Mouse (Mus musculus) liver, embryonic 14.5 days (tissue): ENCODE results near the gene Med15.
A peak's percentile ranks its signal among the peaks of the same experiment; 100 is the strongest.

Source experiments
- CTCF ChIP-seq: IDR thresholded peaks from 2 replicates; pipeline ENCODE4 v1.5.1; 2016; ENCODE audit warnings: antibody characterized with exemption, low read depth, control low read depth
- EP300 ChIP-seq: IDR thresholded peaks from 2 replicates; pipeline ENCODE4 v1.6.1; 2016; ENCODE audit warnings: antibody characterized with exemption, low read depth

GRCm38 (mm10) chr16:17636904-17637303, 95.8 kb downstream of the Med15 start:
- TF ChIP-seq EP300 = no peak
- TF ChIP-seq CTCF = 0 out of 2 replicates have a peak, but pooled peaks have one; percentile 12
